Mouse (Mus musculus) forebrain, embryonic 15.5 days (tissue): ENCODE measurements around the gene Ablim2. TPM values are rescaled to one million over a fixed set of nuclear protein-coding genes. Genes with fewer than 3 reads are reported as not detected.
A peak's percentile ranks its signal among the peaks of the same experiment; 100 is the strongest.

Experiments
- ATAC-seq: fragments of 200-750 bp; cut with Nextera tagmentation; replicated peaks from 2 replicates; pipeline ENCODE4 v1.8.0; 2017; ENCODE audit warnings: mild to moderate bottlenecking, moderate TSS enrichment, moderate library complexity
- H3K27ac ChIP-seq: fragments of 300-500 bp; sonication (generic); replicated peaks from 2 replicates; pipeline ENCODE4 v1.5.1; 2015; ENCODE audit warnings: mild to moderate bottlenecking, inconsistent platforms
- H3K27me3 ChIP-seq: fragments of 300-500 bp; sonication (generic); 2 replicates; pipeline ENCODE4 v1.6.1; 2015; ENCODE audit warnings: inconsistent platforms
- H3K36me3 ChIP-seq: fragments of 300-500 bp; sonication (generic); 2 replicates; pipeline ENCODE4 v1.6.1; 2015; ENCODE audit warnings: mild to moderate bottlenecking, inconsistent platforms
- H3K4me1 ChIP-seq: fragments of 300-500 bp; sonication (generic); 2 replicates; pipeline ENCODE4 v1.6.1; 2015; ENCODE audit warnings: inconsistent platforms
- H3K4me2 ChIP-seq: fragments of 300-500 bp; sonication (generic); replicated peaks from 2 replicates; pipeline ENCODE4 v1.6.1; 2015; ENCODE audit warnings: mild to moderate bottlenecking, inconsistent platforms
- H3K4me3 ChIP-seq: fragments of 300-500 bp; sonication (generic); 2 replicates; pipeline ENCODE4 v1.5.1; 2015; ENCODE audit warnings: mild to moderate bottlenecking, inconsistent platforms
- H3K9ac ChIP-seq: fragments of 300-500 bp; sonication (generic); replicated peaks from 2 replicates; pipeline ENCODE4 v1.6.1; 2015; ENCODE audit warnings: mild to moderate bottlenecking, inconsistent platforms
- H3K9me3 ChIP-seq: fragments of 300-500 bp; sonication (generic); 2 replicates; pipeline ENCODE4 v1.6.1; 2016; ENCODE audit warnings: inconsistent platforms
- WGBS: fragments of 180-500 bp; shearing (Covaris S2); methylation state at CpG from one replicate; pipeline ENCODE4 v1.1.7; 2015; ENCODE audit warnings: mixed read lengths; 5-methylcytosine and 5-hydroxymethylcytosine counted together
- polyA plus RNA-seq: library from polyadenylated mRNA; unstranded; fragments of >200 nt; fragmentation: Nextera tagmentation; extraction: Ambion mirVana; gene quantifications from 2 replicates; pipeline ENCODE4 v1.2.1, GENCODE M21; 2015

Ablim2 gene
- polyA plus RNA-seq, 1 experiment from 2014 or later = 8.5 TPM

DNA sequence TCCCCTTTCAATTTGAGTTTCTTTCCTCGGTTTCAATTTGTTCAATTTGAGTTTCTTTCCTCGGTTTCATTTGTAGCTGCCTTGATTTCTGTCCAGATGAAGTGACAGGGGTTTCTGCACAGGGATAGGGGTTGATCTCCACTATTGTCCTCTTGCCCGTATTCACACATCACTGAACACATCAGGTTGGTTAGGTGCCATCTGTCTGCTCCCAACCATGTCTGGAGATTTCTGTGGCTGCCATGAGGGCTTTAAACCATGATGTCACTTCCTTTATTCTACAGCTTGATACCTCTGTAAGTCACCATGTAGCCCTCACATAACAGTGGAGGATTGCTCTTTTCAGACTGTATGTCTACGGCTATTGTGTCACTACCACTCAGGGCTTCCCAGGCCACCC, 139.5 kb downstream of the Ablim2 start:
- ATAC-seq = no peak
- Histone ChIP-seq H3K9ac (no peak overlapping the region), H3K4me1 (peaks cover 65% of the 10 kb centered on the region)

DNA sequence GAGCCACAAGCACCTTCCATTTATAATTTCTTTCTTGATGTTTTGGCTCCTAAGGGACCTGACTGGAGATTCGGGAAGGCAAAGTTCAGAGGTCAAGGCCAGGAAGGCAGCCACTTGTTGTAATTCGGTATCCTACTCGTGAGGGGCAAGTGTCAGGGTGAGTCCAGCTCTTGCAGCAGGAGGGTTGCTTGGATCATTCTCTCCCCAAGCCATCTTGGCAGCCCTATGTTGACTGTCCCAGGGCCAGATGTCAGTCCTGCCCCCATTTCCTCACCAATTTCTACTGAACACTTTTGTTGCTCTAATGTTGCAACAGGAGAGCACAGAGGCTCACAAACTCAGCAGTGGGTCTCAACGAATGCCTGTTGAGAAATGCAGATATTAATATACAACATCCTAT, 140.4 kb downstream of the Ablim2 start:
- WGBS = 82% methylated on average over 4 of the region's 4 CpGs
- no peaks in the 10 kb centered on the region for H3K36me3 ChIP-seq
- no peak for ATAC-seq

More for the DNA sequence above, 139.5 kb downstream of the Ablim2 start:
- 63% methylated on average over 4 of the region's 4 CpGs for WGBS
- no peaks in the 10 kb centered on the region for H3K36me3 ChIP-seq
- H3K27me3 ChIP-seq = no peaks in the 10 kb centered on the region
- no peaks in the 10 kb centered on the region for H3K9me3 ChIP-seq
- no peak overlapping the region for H3K4me3 ChIP-seq
- peak overlapping the region; percentile 9; the same call in 1 of the 2 replicates for H3K4me2 ChIP-seq
- H3K27ac ChIP-seq = no peak overlapping the region; the same call in 1 of the 2 replicates

DNA sequence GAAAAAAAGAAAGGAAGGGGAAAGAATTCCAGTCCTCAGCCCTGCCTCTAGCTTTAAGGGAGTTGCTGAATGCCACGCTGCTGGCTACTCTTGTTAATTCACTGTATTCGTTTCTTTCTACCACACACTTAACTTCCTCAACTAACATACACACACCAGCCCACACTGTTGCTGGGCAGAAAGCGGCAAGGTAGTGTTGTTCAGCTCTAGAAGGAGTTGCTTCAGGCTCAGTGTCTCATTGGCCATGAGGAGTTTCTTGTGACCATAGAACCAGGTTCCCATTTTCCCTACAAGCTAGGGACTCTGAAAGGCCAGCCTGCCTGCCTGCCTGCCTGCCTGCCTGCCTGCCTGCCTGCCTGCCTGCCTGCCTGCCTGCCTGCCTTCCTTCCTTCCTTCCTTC, 141.3 kb downstream of the Ablim2 start:
- no peak overlapping the region for H3K4me2 ChIP-seq
- H3K9ac ChIP-seq = no peak overlapping the region
- H3K27me3 ChIP-seq = no peaks in the 10 kb centered on the region
- H3K27ac ChIP-seq = no peak overlapping the region
- 81% methylated on average over 3 of the region's 3 CpGs for WGBS
- no peaks in the 10 kb centered on the region for H3K9me3 ChIP-seq
- H3K4me1 ChIP-seq = peaks cover 60% of the 10 kb centered on the region
- H3K36me3 ChIP-seq = no peaks in the 10 kb centered on the region
- H3K4me3 ChIP-seq = no peak overlapping the region
- no peak for ATAC-seq

More for the DNA sequence above, 140.4 kb downstream of the Ablim2 start:
- no peak overlapping the region for H3K27ac ChIP-seq
- peaks cover 61% of the 10 kb centered on the region for H3K4me1 ChIP-seq
- H3K4me3 ChIP-seq = no peak overlapping the region
- no peak overlapping the region for H3K4me2 ChIP-seq
- H3K9ac ChIP-seq = no peak overlapping the region
- no peaks in the 10 kb centered on the region for H3K9me3 ChIP-seq
- no peaks in the 10 kb centered on the region for H3K27me3 ChIP-seq

DNA sequence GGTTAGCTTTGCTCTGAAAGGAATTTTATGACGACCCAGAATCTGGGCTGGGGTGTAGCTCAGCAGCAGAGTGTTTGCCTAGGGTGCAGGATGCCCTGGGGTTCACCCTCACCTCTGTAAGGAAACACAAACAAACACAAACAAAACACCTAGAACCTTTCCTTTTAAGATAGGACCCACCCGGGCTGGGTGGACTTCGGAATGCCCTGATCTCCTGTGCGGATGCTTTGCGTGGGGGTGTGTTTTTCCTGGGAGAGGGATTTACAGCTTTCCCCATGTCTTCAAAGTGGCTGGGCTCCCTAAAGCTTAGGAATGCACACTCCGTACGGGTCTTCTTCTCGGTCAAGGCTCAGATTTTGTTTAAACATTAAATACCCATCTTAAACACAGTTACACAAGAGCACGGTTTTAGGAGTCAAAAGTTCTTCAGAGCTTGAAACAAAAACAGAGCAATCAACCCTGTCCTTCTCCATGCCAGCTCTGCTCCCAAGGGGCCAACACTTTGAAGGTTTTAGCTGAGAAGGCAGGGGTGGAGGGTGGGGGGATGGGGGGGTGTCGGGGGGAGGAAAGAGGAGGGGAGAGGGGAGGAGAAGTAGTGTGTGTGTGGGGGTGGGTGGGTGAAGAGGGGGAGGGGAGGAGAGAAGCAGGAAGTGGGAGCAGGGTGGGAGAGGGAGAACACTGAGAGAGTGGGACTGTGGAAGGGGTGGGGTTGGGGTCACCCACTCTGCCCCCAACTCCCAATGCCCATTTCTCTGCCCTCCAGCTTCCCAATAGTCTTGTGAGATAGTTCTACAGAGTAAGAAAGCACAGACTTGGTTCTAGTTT, 142.9 kb downstream of the Ablim2 start:
- no peak overlapping the region for H3K4me2 ChIP-seq
- no peak overlapping the region for H3K4me3 ChIP-seq
- no peaks in the 10 kb centered on the region for H3K27me3 ChIP-seq
- WGBS = 38% methylated on average over 10 of the region's 10 CpGs
- H3K27ac ChIP-seq = no peak overlapping the region
- H3K36me3 ChIP-seq = no peaks in the 10 kb centered on the region
- H3K9ac ChIP-seq = no peak overlapping the region
- H3K4me1 ChIP-seq = peaks cover 53% of the 10 kb centered on the region
- H3K9me3 ChIP-seq = no peaks in the 10 kb centered on the region
- ATAC-seq = no peak

DNA sequence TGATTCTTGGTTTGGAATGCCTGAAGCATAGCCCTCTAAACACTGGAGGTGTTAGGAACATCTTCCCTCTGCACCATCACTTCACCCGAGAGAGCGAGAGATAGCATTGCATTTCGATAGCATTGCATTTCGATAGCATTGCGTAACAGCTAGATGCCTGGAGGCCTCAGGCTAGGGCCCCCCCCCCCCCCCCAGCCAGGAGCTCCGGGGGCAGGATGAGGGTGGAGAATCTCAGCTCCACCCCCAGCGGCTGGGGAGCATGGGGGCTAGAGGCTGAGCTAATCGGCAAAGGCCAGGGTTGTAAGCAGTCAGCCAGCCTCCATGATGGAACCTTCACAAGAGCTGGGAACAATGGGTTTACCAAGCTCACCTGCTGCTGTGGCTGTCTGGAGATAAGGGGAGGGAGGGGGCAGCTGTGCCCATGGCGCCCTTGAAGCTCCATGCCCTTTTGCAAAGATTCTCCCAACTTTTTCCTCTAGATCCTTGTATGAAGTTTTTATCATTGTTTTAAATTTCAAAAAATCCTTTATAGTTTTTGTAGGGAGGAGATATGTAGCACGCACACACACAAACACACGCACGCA, 143.6 kb downstream of the Ablim2 start:
- Histone ChIP-seq H3K4me1 (peaks cover 46% of the 10 kb centered on the region), H3K27ac (no peak overlapping the region)

DNA sequence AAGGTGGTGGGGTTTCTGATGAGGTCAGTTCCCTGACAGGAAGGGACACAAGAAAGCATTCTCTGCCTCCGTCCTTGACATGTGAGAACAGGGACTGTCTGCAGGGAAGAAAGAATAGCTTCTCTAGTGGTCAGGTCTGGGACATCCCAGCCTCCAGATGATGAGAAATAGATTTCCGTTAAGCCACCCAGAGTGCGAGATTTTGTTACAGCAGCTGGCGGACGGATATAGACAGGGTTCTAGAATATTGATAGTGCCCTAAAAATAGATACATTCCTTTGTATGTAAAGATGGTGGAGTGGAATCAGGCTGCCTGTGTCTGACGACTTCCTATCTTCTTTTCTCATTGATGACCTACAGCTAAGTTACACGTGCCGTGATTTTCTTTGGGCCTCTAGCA, 145.8 kb downstream of the Ablim2 start:
- ATAC-seq = no peak
- H3K36me3 ChIP-seq = no peaks in the 10 kb centered on the region
- H3K4me1 ChIP-seq = peaks cover 46% of the 10 kb centered on the region
- no peak overlapping the region for H3K4me2 ChIP-seq
- no peaks in the 10 kb centered on the region for H3K9me3 ChIP-seq
- H3K9ac ChIP-seq = no peak overlapping the region
- H3K4me3 ChIP-seq = no peak overlapping the region
- WGBS = 82% methylated on average over 8 of the region's 8 CpGs
- H3K27me3 ChIP-seq = no peaks in the 10 kb centered on the region
- no peak overlapping the region for H3K27ac ChIP-seq

More for the DNA sequence above, 143.6 kb downstream of the Ablim2 start:
- ATAC-seq = no peak; the same call in 1 of the 2 replicates
- H3K9me3 ChIP-seq = no peaks in the 10 kb centered on the region
- no peaks in the 10 kb centered on the region for H3K36me3 ChIP-seq
- H3K4me3 ChIP-seq = no peak overlapping the region
- no peak overlapping the region for H3K9ac ChIP-seq
- no peak overlapping the region for H3K4me2 ChIP-seq
- WGBS = 53% methylated on average over 12 of the region's 12 CpGs
- no peaks in the 10 kb centered on the region for H3K27me3 ChIP-seq

DNA sequence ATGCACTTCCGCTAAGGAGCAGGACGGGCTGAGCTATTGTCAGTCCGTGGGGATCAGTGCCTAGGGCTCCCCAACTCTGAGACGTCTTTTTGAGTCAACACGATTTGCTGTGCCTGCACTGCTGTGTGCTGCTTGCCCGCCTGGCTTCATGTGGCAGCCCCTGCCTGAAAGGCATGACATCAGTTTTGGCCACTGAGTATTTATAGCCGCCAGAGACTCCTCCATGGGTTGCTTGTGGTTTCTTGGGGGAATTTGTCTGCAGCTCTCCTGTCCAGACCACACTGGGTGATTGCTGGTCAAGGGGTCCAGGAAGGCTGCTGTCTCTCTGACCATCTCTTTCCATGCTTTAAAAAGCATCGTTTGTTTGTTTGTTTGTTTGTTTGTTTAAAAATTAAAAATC, 147.6 kb downstream of the Ablim2 start:
- Histone ChIP-seq H3K27ac (no peak overlapping the region), H3K36me3 (no peaks in the 10 kb centered on the region)
- 50% methylated on average over 8 of the region's 8 CpGs for WGBS

DNA sequence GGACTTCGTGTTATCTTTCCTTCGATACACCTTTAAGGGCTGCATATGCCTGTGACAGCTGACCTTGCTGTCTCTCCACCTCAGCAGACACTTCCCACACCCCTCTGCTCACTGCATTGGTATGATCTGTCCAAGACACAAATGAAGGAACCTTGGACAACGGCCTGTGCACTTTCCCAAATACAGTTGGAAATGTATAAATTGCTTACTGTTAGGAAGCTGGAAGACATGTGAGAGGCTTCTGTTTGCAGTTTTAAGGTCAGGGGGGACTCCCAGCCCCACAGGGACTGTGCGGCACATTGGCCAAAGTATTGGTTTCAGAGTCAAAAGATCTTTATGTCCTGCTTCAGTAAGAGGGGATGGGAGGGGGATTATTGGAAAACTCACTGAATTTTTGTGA, 149.4 kb downstream of the Ablim2 start:
- Histone ChIP-seq H3K36me3 (no peaks in the 10 kb centered on the region), H3K27ac (no peak overlapping the region), H3K9ac (0 out of 2 replicates have a peak overlapping the region, but pooled peaks have one; percentile 5), H3K4me1 (peaks cover 43% of the 10 kb centered on the region), H3K9me3 (0 out of 2 replicates have a peak, but pooled peaks cover under 1% of the 10 kb centered on the region), H3K4me3 (no peak overlapping the region), H3K4me2 (no peak overlapping the region), H3K27me3 (no peaks in the 10 kb centered on the region)
- ATAC-seq = no peak
- WGBS = 85% methylated on average over 4 of the region's 4 CpGs

More for the DNA sequence above, 147.6 kb downstream of the Ablim2 start:
- Histone ChIP-seq H3K9ac (no peak overlapping the region), H3K27me3 (no peaks in the 10 kb centered on the region), H3K4me1 (peaks cover 55% of the 10 kb centered on the region), H3K4me2 (no peak overlapping the region), H3K4me3 (no peak overlapping the region), H3K9me3 (no peaks in the 10 kb centered on the region)
- no peak for ATAC-seq

DNA sequence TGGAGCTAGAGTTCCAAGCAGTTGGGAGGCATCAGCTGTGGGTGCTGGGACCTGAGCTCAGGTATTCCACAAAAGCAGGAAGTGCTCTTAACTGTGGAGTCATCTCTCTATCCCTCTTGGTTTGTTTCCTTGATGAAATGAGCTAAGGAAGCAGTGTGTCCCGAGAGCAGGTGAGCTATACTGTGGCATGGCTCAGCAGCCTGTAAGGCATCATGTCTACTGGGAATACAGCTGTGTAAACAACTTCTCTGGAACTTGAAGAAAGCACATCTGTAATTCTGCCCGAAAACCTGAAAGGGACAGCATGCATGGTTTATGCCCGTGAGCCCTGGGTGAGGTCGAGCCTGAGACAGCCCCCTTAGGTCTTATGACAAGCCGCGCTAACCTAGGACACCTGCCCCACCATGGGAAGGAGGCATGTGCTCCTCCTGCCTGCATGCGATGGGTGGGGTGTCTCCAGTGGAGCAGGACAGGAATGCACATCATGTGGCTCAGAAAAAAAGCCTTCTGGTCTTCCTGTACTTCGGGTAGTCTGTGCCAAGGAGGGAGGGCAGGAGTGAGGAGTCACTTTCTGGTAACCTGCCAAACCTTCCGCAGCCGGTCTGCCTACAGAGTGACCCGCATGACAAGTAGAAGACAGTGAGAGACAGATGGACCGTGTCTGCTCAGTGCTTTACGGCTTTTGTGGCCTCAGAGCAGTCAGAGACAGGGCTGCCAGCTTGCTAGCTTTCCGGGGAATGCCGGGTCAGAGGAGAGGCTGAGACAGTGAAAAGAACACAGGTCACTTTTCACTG, 150.2 kb downstream of the Ablim2 start:
- Histone ChIP-seq H3K27me3 (no peaks in the 10 kb centered on the region), H3K4me1 (peaks cover 43% of the 10 kb centered on the region), H3K9me3 (0 out of 2 replicates have a peak, but pooled peaks cover 4% of the 10 kb centered on the region), H3K27ac (peak overlapping the region; percentile 62), H3K4me3 (no peak overlapping the region), H3K9ac (0 out of 2 replicates have a peak overlapping the region, but pooled peaks have one; percentile 5), H3K36me3 (no peaks in the 10 kb centered on the region), H3K4me2 (no peak overlapping the region; the same call in 1 of the 2 replicates)
- peak; percentile 85 for ATAC-seq
- 42% methylated on average over 15 of the region's 15 CpGs for WGBS

DNA sequence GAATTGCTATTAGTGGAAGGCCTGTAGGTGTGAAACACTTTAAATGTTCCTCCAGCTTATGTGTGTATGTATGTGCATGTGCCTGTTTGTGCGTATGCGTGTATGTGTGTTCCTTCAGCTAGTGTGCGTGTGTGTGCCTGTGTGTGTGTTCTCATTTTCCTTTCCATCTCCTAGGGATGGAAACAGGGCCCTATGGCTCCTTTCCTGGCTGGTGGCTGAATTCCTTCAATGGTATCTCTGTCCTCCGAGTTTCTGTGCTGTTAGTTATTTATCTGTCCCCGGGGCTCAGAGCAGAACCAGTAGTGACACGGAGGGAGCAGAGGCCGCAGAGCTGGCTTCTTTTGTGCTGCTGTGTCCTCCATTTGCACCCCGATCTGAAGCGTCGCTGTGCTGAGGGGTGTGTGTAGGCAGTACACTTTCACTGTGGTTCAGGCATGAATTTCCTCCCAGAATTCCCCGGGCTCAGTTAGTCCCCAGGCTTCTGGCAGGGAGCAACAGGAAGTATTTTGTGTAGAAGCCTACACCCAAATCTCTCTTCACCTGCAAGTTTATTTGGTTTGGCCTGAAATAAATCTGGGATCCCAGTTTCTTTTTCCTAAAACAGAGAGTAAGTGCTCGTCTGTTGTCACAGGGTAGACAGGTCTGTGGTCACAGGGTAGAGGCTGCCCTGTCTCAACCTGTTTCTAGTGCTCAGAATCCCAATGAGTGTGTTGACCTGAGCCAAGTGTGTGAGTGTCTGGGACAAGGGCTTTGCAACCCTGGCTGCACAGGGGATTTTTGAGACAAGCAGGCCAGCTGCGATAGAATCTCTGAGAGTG, 151.2 kb downstream of the Ablim2 start:
- peak overlapping the region; percentile 62 for H3K27ac ChIP-seq
- no peak overlapping the region for H3K9ac ChIP-seq
- no peaks in the 10 kb centered on the region for H3K27me3 ChIP-seq
- no peak overlapping the region for H3K4me3 ChIP-seq
- WGBS = 73% methylated on average over 13 of the region's 13 CpGs
- no peaks in the 10 kb centered on the region for H3K36me3 ChIP-seq
- 0 out of 2 replicates have a peak, but pooled peaks cover 4% of the 10 kb centered on the region for H3K9me3 ChIP-seq
- no peak for ATAC-seq
- H3K4me2 ChIP-seq = no peak overlapping the region
- H3K4me1 ChIP-seq = peaks cover 43% of the 10 kb centered on the region

DNA sequence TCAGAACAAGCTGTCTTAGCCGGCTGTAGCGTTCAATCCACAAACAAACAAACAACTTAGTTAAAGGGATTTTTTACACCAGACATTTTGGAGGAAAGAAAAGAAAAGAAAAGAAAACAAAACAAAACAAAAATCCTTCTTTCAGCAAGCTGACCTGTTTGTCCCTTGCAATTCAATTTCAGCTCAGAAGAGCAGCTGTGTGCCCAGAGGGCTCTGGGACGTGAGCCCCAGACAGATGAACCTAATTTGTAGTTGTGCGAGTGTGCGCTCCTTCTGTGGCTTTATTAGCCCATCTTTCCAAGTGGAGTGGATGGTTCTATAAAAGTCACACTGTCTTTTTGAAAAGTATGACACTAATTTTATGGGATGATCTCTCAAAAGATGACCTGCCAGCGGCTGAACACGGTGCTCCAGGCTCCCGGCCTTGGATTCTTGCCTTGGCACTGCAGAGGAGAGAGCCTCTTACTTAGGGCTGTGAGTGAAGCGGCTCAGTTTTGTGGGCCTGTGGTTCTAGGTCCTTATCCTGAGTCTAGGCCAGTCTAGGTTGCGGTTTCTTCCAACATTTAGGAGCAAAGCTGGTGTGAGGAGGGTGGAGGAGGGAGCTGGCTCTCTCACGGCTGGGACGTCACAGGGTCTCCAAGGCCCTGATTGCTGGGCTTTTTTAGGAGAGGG, 158.1 kb downstream of the Ablim2 start:
- Histone ChIP-seq H3K27me3 (no peaks in the 10 kb centered on the region), H3K9me3 (0 out of 2 replicates have a peak, but pooled peaks cover 4% of the 10 kb centered on the region), H3K4me1 (peaks cover 54% of the 10 kb centered on the region), H3K4me3 (no peak overlapping the region), H3K4me2 (no peak overlapping the region), H3K36me3 (no peaks in the 10 kb centered on the region), H3K9ac (no peak overlapping the region), H3K27ac (peak overlapping the region; percentile 7; the same call in 1 of the 2 replicates)
- 65% methylated on average over 12 of the region's 12 CpGs for WGBS
- no peak for ATAC-seq
